Mouse (Mus musculus) kidney, postnatal 36 days (tissue): ENCODE data around the gene Pygm.

Experiments used
- DNase-seq, 2 experiments: peaks; one replicate each; pipeline ENCODE4 v3.0.0; 2021 to 2022; ENCODE audit warnings: mixed read lengths in 2 of 2

Gene Pygm

DNA sequence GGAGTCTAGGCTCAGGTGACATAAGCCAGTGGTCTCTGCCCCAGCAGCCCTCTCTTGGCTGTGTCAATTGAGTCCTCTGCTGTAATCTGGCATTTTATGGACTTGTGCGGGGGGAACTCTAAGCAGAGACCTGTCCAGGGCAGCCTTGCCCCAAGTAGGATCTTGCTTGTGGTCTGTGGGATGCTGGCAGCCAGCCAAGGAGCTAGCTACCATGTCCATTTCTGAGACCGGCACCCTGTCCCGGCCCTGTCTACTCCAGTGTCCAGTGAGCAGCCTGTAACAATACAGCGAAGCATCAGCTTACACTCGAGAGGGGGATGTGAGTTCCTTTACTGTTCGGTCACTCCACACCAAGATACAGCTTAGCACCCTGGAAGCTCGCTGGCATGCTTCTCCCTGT lies 30.2 kb upstream of the Pygm start:
- DNase-seq, result no peak

DNA sequence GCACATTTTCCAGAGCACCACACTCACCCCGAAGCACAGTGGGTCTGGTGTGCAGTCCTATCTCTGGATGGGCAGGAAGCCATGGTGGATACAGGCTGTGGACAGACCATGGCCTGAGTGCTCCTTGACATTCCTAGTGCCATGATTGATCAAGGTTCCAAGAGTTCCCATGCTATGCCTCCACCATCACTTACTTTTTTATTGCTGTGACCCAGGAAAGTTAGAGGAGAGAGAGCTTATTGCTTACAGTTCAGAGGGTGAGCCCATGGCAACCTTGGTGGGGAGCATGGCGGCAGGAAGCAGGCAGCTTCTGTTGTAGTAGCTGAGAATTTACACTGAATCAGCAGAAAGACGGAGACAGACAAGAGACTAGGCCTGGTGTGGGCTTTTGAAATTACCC lies 22.9 kb upstream of the Pygm start:
- no peak for DNase-seq

DNA sequence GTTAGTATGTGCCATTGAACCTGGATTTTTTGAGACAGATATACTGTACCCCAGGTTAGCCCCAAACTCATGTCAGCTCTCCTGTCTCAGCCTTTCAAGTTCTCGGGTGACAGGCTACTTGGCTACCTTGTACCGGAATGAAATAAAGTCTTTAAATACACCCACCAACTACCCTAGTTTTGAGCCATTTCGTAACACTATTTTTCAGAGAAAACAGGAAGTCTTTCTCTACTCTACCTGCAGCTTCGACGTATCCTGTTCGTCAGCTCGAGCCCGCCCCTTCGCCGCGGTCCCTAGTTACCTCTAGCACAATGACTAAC lies 21.1 kb upstream of the Pygm start:
- no peak for DNase-seq

DNA sequence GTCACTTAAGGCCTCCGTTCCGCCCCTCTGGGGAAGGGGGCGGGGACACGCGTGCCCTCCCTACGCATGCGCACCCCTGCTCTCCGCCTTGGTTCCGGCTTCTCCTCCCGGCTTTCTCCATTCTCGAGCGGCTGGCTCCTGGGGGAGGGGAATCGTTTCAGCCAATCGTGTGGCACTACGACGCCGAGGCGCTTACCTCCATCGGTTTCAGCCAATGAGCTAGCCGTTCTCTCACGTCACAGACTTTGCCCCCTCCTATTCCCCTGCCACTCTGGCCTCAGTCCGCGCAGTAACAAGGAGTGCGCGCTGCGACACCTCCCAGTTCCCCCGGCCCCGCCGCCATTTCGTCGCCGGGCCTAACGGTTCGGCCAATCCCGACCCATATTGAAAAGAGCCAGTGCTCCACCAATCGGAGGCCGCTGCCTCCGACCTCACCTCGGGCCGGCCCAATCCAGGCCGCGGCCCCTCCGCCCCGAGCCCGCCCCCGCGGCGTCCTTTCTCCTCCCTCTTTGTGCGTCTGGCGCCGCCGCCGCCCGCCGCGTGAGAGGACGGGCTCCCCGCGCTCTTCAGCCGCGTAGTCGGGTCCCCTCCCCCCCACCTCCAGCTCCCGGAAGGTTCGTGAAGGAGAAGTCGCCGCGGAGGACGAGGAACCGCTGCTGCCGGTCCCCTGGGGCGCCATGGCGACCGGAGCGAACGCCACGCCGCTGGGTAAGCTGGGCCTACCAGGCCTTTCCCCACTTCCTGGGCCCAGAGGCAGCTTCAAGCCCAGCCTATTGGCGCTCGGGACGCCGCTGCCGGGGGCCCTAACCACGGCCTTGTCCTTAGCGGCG lies 20.6 kb upstream of the Pygm start, which contains the start of gene Sf1:
TSS of gene Sf1 (plus strand) at position 280 of the 830 bp plus-strand sequence.
- peak; percentile 99 to 100 for DNase-seq

DNA sequence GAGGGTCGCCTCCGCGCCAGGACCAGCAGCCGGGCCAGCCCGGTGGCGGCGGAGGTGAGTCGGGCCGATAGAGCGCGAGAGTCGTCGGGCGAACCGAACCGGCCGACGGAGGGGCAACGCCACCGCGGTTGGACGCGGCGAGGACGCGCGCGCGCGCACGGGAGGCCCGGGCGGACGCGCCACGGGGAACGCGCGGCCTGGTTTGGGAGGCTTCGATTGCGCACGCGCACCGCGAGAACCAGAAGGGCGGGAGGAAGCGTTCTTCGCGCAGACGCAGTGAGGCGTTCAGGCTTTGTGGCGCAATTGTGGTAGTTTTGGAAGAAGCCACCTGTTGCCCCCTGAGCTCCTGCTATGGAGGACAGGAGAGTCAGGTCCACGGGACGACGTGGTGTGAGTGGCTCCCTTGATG lies 19.9 kb upstream of the Pygm start:
- peak; percentile 91 to 95 for DNase-seq

DNA sequence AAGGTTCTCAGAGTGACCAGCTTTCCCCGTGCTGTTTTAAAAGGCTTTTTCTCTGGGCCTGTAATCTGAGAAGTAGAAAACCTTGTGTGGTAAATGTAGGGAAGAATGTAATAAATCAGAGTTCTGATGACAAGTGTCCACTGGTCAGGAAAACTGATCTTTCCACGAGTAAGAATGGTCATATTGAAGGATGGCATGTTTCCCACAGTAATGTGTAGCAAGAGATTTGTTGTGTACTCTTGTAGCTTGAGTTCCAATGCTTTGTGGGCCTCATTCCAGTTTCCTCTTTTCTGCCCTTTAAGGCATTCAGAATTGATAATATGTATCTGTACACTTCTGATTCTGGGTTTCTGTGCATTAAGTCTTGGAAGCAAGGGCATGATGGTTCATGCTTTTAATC lies 19.4 kb upstream of the Pygm start:
- DNase-seq, result no peak

DNA sequence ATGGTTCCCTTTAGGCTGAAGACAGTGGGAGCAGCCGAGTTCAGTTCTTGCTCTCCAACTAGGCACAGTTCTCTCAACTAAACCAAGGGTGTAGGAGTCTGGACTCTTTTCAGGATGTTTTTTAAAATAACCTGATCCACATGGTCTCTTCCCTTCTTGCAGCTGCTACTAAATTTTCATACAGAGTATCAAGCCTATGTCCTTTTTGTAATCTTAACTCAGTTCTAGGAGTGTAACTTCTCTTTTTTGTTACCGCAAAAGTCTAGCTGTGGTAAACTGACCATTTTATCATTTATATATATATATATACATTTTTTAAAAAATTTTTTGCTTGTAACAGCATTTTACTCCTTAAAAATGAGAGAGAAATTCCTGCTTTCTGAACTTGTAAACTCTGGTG lies 14.0 kb upstream of the Pygm start:
- DNase-seq, result no peak

DNA sequence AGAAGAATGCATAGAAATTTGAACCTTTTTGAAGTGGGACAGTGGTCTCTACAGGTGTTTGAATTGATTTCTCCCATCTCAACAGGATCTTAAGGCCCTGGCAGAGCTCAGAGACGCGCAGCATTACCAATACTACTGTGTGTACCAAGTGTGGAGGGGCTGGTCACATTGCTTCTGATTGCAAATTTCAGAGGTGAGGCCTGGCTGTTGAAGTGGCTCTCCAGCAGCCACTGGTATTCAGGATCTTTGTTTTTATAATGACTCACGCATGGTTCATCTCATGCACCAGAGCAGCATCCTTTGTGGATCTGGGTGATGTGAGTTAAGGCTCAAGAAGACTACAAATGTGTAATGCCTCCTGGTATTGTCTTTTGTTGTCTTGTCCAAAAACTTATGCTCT lies 11.8 kb upstream of the Pygm start:
- no peak for DNase-seq

DNA sequence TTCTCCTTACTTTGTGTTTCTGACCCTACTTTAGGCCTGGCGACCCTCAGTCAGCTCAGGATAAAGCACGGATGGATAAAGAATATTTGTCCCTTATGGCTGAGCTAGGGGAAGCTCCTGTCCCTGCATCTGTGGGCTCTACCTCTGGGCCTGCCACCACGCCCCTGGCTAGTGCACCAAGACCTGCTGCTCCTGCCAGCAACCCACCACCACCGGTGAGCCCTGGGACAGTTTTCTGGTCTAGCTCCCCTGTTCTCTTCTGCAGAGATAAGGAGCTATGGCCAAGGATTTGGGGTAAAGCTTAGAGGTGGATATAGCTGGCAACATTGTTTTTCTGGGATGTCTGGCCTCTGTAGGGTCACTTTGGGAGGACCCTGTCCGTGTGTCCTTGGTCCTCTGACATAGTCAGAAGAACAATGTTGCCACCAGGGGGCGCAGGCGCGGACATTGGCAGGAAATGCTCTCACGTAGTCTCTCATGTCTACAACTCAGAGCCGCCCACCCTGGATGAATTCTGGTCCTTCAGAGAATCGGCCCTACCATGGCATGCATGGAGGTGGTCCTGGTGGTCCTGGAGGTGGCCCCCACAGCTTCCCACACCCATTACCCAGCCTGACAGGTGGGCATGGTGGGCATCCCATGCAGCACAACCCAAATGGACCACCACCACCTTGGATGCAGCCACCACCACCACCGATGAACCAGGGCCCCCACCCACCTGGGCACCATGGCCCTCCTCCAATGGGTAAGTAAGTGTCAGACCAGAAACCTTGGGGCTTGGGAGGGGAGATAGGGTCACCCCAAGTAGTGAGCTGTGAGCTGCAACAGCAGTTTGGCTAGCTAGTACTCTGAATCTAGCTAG lies 10.4 kb upstream of the Pygm start:
- peak; percentile 75 to 95 for DNase-seq

DNA sequence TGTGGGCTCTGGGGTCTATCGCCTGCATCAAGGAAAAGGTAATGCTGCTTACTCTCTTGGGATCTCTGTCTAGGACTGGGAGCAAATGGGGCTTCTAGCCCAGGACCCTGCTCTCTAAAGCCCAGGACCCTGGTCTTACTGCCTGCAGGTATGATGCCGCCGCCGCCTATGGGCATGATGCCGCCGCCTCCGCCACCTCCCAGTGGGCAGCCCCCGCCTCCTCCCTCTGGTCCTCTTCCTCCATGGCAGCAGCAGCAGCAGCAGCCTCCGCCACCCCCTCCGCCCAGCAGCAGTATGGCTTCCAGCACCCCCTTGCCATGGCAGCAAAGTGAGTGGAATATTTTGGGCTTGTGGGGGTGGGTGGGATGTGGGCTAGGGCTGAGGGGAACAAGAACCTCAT lies 9.6 kb upstream of the Pygm start:
- DNase-seq, result no peak

DNA sequence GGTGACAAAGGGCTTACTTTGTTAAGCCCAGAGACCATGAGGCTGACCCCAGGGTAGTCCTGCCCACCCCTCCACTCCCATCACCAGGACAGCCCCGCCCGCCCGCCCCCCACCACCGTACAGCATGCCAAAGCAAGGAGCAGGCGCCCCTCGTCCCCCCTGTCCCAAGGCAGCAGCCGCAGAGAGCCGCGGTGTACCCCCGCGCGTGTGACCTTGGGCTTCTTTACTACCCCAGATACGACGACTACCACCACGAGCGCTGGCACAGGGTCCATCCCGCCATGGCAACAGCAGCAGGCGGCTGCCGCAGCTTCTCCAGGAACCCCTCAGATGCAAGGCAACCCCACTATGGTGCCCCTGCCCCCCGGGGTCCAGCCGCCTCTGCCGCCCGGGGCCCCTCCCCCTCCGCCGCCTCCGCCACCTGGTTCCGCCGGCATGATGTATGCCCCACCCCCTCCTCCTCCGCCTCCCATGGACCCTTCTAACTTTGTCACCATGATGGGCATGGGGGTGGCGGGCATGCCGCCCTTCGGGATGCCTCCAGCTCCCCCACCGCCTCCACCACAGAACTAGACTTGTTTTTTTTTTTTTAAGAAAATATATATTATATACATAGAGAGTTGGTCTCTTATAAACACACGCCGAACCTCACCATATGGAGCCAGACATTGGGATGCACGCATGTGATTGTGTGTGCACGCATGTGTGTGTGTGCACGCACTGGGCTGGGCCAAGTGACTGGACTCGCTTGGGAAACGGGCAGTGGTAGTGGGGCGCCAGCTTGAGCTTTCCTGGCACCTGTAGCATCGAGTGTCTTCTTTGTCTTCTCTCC lies 8.6 kb upstream of the Pygm start:
- DNase-seq, result no peak

DNA sequence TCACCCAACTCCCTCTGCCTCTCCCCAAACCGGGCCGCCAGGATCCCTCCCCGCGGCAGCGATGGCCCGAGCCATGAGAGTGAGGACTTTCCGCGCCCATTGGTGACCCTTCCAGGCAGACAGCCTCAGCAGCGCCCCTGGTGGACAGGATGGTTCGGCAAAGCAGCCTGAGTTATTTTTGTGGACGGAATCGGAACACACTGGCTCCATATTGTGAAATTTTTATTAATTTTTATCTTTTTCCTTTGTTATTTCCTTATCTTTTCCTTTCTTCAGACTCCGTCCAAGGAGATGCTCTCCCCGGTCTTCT lies 8.0 kb upstream of the Pygm start:
- peak; percentile 37 to 87 for DNase-seq

DNA sequence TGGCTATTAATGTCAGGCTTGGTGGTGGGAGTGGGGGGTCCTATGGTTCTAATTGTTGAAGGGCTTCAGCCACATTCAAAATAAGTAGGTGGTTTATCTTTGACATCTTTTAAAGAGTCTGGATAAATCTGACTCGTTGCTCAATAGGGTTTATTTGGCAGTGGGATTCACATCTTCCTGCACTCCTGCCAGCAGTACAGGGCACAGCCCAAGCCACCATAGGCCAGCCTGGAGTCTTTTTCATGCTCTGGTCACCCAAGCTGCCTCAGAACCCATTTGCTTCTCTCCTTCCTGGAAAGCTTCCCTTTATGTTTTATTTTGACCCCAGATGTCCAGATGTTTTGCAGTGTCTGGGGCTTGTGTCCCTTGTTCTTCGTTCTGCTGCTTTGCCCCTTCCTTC lies 7.6 kb upstream of the Pygm start:
- no peak for DNase-seq

DNA sequence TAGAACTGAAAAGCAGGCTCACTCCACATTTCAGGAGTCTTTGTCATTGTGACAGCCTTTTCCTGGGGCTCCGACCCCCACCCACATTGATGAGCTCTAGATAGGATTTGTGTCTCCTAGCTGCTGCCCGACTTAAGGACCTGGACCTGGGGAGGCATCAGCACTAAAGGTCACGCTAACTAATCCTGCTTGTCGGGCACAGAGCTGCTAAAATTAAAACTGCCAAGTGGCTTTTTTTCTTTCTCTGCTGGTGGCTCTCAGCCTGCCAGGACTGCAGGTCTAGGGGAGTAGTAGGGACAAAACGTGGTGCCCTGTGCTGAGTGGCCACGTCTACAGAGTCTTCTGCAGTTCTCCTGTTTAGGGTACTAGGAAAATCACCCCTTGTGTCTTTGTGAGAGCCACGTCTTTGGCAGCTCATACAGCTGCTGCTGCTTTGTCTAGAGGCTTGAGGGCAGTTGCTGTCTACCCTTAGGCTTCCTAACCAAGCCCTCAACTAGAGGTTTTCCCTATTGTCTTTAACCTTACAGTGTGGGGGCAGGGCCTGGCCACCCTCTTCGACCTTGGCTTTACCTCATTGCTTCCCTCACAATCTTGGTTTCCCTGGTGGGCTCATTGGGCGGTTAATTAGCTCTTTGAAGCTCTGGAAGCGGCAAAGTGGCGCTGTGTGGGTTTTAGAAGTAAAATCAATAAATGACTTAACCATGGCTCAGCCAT lies 6.7 kb upstream of the Pygm start:
- no peak for DNase-seq

DNA sequence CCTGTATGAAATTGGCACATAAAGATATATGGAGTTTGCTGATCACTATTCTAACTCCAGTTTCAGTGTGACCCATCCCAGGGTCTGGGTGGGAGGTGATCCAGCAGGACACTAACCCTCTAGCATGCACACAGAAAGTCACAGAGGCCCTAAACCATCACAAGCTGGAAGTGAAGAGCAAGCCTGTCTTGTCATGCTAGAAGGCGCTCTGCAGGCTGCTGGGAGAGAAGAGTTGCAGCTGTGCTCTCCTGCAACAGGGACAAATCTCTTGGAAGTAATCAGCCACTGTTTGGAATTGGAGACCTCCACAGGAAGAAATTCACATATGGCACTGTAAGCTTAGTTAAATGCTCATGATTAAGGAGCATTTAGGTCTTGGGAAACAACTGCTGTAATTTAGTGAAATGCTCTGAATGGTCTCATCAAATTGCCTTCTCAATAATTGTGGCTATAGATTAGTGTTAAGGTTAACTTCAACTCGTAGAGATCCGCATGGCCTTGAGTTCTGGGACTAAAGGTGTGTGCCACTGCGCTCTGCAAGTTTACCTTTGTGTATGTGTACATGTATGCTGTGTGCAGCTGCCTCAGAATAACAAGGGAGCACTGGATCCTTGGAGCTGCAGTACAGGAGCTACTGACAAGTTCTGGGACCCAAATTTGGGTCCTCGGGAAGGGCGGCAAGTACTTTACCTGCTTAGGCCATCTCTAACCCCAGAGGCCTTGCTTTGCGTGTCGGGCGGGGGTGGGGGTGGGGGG lies 3.6 kb upstream of the Pygm start:
- DNase-seq, result no peak

DNA sequence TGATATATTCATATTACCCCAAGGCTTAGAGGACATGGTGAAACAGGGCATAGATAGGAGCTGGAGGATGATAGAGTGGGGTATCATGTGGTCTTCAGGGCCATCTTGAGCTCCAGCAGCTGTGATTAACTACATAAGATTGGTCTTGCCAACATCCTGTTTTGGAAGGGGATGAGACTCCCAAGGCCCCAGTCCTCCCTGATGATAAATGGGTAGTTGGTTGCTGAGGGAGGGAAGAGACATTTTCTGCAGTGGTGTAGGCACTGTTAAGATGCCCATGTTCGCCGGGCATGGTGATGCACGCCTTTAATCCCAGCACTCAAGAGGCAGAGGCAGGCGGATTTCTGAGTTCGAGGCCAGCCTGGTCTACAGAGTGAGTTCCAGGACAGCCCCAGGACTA lies 3.0 kb upstream of the Pygm start:
- no peak for DNase-seq

DNA sequence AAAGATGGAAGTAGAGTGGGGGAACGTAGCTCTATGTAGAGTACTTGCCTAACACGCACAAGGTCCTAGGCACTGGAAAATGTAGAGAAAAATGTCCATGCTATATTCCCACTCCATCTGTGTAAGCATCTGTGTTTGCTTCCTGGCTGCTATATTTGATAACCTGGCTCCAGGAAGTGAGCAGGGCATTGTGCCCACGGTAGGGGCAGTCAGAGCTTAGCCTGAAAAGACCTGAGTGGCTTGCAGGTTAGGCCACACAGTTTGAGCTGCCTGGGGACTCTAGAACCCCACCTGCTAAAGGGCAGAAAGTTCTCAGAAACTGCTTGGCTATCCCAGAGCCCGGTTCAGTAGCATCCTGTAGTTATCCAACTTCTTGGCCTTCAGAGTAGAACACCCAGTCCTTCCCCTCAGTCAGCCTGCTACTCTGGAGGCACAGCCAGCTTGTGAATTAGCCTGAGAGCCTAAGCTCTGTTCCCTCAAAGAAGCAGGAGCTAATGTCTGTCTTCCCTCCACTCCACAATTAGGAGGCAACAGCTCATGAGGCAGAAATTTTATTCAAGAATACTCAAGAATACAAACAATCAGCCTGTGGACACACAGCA lies 1.8 kb upstream of the Pygm start:
- no peak for DNase-seq

DNA sequence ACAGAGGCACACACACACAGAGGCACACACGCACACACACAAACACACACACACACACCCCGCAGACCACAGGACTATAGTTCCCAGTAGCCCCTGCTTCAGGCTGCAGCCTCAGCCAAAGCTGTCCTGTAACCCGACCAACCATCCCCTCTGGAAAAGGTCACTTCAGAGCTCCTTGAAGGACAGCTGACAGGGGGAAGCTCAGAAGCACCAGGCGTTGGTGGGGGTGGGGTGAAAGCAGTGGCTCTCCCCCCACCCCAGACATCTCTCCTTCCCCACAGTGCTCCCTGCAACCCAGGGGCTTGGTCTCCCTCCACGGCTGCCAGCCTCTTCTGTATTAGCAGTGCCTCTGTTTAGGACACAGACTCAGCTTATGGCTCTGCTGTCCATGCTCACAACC lies 729 bp upstream of the Pygm start:
- no peak for DNase-seq

DNA sequence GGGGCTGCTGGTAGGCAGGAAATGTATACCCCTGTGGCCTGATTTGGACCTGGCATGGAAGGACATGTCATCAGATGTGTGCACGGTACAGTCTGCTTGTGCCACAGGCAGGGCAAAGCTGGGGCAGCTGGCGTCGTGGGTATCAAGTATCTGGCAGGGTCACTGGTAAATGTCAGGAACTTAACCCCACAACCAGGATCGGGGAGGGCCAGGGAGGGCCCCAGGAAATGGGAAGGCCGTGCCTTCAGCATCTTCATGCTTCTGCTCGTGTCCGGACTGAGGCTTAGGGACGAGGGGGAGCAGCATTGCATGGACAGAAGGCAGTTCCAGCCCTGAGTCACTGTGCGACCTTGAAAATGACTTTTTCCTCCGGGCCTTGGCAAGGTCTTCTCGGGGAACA lies 755 bp downstream of the Pygm start:
- DNase-seq, result no peak

DNA sequence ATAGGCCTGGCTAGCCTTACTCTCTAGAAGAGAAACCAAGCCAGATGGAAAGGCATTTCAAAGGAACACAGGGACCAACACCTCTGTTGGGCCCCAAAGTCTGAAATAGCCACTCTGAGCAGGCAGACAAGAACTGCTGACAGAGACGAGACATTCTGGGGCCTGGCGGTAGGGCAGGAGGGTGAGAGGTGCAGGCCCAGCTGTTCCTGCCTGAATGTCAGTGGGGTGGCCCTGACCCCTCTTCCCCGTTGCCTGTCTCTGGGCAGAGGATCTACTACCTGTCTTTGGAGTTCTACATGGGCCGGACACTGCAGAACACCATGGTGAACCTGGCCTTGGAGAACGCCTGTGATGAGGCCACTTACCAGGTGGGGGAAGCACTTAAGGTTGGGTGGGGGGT lies 1.2 kb downstream of the Pygm start:
- DNase-seq, result no peak

DNA sequence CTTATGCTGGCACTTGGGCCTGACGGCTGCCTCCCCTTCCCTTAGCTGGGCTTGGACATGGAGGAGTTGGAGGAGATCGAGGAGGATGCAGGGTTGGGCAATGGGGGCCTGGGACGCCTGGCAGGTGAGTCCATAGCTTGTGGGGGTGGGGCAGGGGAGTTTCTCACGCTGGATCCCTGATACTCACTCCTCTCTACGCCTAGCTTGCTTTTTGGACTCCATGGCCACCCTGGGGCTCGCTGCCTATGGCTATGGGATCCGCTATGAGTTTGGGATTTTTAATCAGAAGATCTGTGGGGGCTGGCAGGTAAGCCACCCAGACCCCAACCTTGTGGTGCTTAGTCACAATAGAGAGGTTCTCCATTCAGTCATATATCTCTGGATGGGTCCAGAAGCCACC lies 1.6 kb downstream of the Pygm start:
- DNase-seq, result no peak

DNA sequence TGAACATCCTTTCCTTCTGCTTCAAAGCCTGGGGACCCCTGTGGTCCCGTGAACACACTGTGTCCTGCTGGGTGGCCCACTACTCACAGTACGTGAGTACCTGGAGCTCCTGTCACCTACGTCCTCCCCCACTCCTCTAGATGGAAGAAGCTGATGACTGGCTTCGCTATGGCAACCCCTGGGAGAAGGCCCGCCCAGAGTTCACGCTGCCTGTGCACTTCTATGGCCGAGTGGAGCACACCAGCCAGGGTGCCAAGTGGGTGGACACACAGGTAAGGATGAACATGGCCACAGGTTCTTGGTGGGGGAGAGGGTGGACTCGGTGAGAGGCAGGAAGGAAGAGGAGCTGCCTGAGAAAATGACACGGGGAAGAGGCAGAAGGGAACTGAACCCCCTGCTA lies 2.0 kb downstream of the Pygm start:
- DNase-seq, result no peak
